Mouse (Mus musculus): Measurements from ENCODE around the gene Susd3. TPM values are rescaled to one million over a fixed set of nuclear protein-coding genes. Genes with fewer than 3 reads are reported as not detected.

Susd3 gene
- total RNA-seq, 4 experiments from 2014 or later, result 2.6 to 5.3 (median 3.8) TPM

- peak; percentile 67 to 75 for DNase-seq (ENCODE audit: low spot score in 2 of 2)
Observed at GRCm38 (mm10) chr13:49187288-49188218, 61.0 kb downstream of the Susd3 start, which contains the start of gene Ninj1. Ninj1 (plus strand) TSS chr13:49187485.

GRCm38 (mm10) chr13:49186798-49187287 is 61.7 kb downstream of the Susd3 start:
- no peak for DNase-seq (ENCODE audit: low spot score in 2 of 2)

DNA sequence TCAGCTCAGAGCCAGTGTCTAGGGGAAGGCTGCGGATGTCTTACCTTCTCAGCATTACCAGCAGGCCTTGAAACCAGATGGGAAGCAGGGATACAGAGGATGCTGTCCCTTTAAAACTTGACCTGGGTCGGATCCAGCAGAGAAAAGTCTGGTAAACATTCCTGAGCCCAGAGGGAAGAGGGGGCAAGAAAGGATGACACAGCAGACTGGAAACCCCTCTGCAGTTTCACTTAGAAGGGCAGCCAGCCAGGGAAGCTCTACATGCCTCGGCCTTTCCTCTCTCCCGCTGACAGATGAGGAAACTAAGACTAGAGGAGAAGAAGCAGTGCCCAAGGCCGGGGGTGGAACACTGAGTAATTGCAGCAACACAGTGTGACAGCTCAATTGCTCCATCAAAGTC is 64.9 kb downstream of the Susd3 start:
- no peak for DNase-seq (ENCODE audit: low spot score in 2 of 2)

GRCm38 (mm10) chr13:49183161-49183560 is 65.3 kb downstream of the Susd3 start:
- DNase-seq (ENCODE audit: low spot score in 2 of 2), result no peak

GRCm38 (mm10) chr13:49181411-49181984 is 67.0 kb downstream of the Susd3 start:
- DNase-seq (ENCODE audit: low spot score in 2 of 2), result no peak

GRCm38 (mm10) chr13:49180691-49181090 is 67.8 kb downstream of the Susd3 start:
- no peak for DNase-seq (ENCODE audit: low spot score in 2 of 2)

Other genes with a start within 250 kb of the Susd3 start
- 100 to 1,000 TPM in 2 of 4 experiments, 10 to 100 TPM in 2; 90.3 to 125 (median 102) TPM for gene Wnk2, start 100.7 kb downstream of the Susd3 start, total RNA-seq (2022)
- 10 to 100 TPM; 17.8 to 27.6 (median 21.7) TPM for gene Ninj1, start 61.2 kb downstream of the Susd3 start, total RNA-seq (2022)
- 10 to 100 TPM; 12.2 to 22.0 (median 18.0) TPM for gene Card19, start 32.7 kb downstream of the Susd3 start, total RNA-seq (2022)
- gene Fgd3, start 71.6 kb upstream of the Susd3 start, total RNA-seq (2022), result 10 to 100 TPM in 1 of 4 experiments, 1 to 10 TPM in 3; 6.2 to 10.8 (median 8.6) TPM
- 10 to 100 TPM; 46.0 to 58.0 (median 50.2) TPM for gene Bicd2, start 92.9 kb upstream of the Susd3 start, total RNA-seq (2022)
- gene Ippk, start 172.5 kb upstream of the Susd3 start, total RNA-seq (2022), result 10 to 100 TPM; 27.6 to 32.1 (median 30.7) TPM
- 1 to 10 TPM in 3 of 4 experiments, under 1 TPM in 1; 0.79 to 2.0 (median 1.8) TPM for gene Tes3-ps, start 244.6 kb upstream of the Susd3 start, total RNA-seq (2022)